Mouse (Mus musculus): ENCODE data around the gene Olfr293.

Olfr293 gene

DNA sequence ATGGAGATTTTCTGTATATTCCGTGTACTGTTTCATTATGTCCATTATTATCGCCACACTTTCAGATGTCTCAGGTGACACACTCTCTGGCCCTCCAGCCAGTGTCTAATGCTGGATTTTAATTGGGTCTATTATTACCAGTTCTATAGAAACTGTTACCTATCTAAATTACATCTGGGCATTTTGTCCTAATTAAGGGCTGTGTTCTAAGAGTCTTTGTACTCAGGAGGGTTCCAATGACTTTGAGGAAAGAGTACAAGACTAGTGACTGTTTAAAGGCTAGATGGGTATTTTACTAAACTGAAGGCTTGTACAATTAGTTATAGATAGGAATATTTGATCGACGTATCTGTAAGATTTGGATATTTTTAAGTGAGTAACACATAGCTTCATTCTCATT lies at the start of gene Olfr293:
TSS of gene Olfr293 (plus strand) at position 301 of the 400 bp plus-strand sequence.
- no peak for DNase-seq

DNA sequence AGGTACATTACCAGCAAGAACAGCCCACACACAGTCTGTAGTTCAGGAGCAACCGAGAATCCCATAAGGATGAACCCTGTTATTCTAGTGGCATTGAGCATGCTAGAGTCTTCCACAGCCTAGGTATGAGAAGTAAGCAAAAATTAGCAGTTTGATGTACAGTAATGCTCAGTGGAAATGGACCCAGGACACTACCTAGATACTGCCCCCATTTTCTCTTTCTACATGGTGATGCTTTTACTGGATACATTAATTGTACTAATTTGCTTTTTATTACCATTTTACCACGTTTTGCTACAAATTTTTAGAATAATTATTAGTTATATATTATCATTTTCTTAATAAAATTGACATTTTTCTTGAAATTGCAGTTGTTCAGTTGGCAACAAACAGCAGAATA lies 32.3 kb upstream of the Olfr293 start, which contains the start of gene Olfr294:
TSS of gene Olfr294 (minus strand) at position 101 of the 400 bp plus-strand sequence.
- DNase-seq, result no peak

DNA sequence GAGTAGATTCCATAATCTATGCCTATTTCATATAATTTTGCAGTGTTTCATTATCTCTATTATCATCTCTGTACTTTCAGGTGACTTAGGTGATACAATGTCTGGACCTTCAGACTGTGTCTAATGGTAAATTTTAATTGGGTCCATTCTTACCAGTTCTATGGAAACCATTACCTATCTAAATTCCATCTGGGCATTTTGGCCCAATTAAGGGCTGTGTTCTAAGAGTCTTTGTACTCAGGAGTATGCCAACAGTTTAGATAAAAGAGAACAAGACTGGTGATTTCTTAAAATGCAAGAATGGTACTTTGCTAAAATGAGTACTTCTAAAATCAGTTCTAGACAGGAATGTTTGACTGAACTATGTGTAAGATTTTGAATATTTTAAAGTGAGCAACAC lies 39.2 kb downstream of the Olfr293 start, which contains the start of gene Olfr292:
TSS of gene Olfr292 (plus strand) at position 301 of the 400 bp plus-strand sequence.
- DNase-seq, result no peak

Measured in cerebellum, adult 8-10 months (tissue).